ENCODE assay signal across 8 mouse cellular contexts in the genomic region with DNA sequence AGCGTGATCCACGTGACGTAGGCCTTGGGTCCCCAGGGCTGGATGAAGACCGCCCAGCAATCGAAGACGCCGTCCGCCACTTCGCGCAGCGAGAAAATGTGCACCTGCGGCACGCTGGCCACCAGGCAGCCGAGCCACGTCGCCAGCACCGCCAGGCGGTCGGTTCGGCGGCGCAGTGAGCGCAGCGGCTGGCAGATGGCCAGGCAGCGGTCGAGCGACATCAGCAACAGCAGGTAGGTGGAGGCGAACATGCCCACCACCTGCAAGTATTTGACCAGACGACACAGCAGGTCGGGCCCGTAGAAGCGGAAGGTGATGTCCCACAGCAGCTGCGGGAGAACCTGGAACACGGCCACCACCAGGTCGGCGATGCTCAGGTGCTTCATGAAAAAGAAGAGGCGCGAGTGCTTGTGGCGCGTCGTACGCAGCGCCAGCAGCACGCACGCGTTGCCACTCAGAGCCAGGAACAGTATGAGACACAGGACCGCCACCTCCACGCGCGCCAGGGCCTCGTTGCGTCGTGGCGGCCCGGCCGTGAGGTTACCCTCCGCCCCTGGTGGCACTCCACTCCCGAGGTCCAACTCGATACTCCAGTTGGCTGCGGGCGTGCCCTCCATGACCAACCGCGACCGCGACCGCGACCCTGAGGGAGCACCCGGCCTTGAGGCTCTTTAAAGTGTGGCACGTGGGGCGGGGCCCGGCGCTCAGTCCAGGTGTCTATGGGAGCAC. TPM values are rescaled to one million over a fixed set of nuclear protein-coding genes. Genes with fewer than 3 reads are reported as not detected.
DNase-seq lines count a peak whose midpoint lies in the region; ATAC-seq and TF ChIP-seq lines count a peak whose summit lies in the region.

No protein-coding gene starts in this region.

- H3K4me1 ChIP-seq in heart, adult 2 months (ENCODE audit: control insufficient read depth, insufficient read depth, low read length): 0 out of 2 replicates have a peak, but pooled peaks cover 1% of the 10 kb centered on the region
- peaks cover 12% of the 10 kb centered on the region for H3K4me1 ChIP-seq in forebrain, embryonic 11.5 days (replicated peaks; ENCODE audit: control insufficient read depth, insufficient read depth, low read length)
- H3K4me1 ChIP-seq in kidney, embryonic 14.5 days (ENCODE audit: control insufficient read depth, insufficient read depth, low read length): peaks cover 20% of the 10 kb centered on the region
- H3K4me1 ChIP-seq in midbrain, embryonic 15.5 days: peaks cover 21% of the 10 kb centered on the region

- no peak for TF ChIP-seq EP300 in heart, adult 2 months (IDR thresholded peaks at IDR 0.05; ENCODE audit: insufficient read depth, low read depth, low read length)

- 0 out of 2 replicates have a peak overlapping the region, but pooled peaks have one; percentile 4 for H3K9ac ChIP-seq in heart, adult 2 months (ENCODE audit: low read depth, low read length)
- 0 out of 2 replicates have a peak overlapping the region, but pooled peaks have one; percentile 12 for H3K9ac ChIP-seq in forebrain, embryonic 11.5 days (ENCODE audit: low read length)
- peak overlapping the region; percentile 50; the same call in 1 of the 2 replicates for H3K9ac ChIP-seq in kidney, embryonic 14.5 days (ENCODE audit: low read depth, low read length)
- H3K9ac ChIP-seq in midbrain, embryonic 15.5 days: peak overlapping the region; percentile 35

- peak overlapping the region; percentile 48 for H3K4me2 ChIP-seq in forebrain, embryonic 11.5 days (ENCODE audit: low read depth, low read length, severe bottlenecking)
- peak overlapping the region; percentile 78 for H3K4me2 ChIP-seq in kidney, embryonic 14.5 days (replicated peaks; ENCODE audit: low read depth, low read length)
- H3K4me2 ChIP-seq in midbrain, embryonic 15.5 days: peak overlapping the region; percentile 69

- no peaks in the 10 kb centered on the region for H3K36me3 ChIP-seq in heart, adult 2 months (ENCODE audit: control insufficient read depth, insufficient read depth, low read length)
- H3K36me3 ChIP-seq in forebrain, embryonic 11.5 days (ENCODE audit: control insufficient read depth, insufficient read depth, low read length): no peaks in the 10 kb centered on the region
- no peaks in the 10 kb centered on the region for H3K36me3 ChIP-seq in kidney, embryonic 14.5 days (ENCODE audit: control insufficient read depth, insufficient read depth, low read length)
- H3K36me3 ChIP-seq in midbrain, embryonic 15.5 days (replicated peaks): no peaks in the 10 kb centered on the region

- intact Hi-C loops in heart, adult 2 months (cut with DNase I): no loop called here
- intact Hi-C loops in heart, postnatal 36 days (cut with DNase I): no loop called here

- peak; percentile 28; the same call in 1 of the 2 replicates for ATAC-seq in forebrain, embryonic 11.5 days (replicated peaks; ENCODE audit: low FRiP score)
- ATAC-seq in kidney, embryonic 14.5 days (ENCODE audit: low FRiP score, low TSS enrichment): peak; percentile 5; the same call in 1 of the 2 replicates
- peak; percentile 55 for ATAC-seq in midbrain, embryonic 15.5 days (replicated peaks)

- TF ChIP-seq CTCF in heart, adult 2 months (IDR thresholded peaks at IDR 0.05): peak; percentile 24

- H3K79me2 ChIP-seq in heart, adult 2 months (replicated peaks; ENCODE audit: control insufficient read depth, insufficient read depth, low read length): no peaks in the 10 kb centered on the region

- no peak overlapping the region for H3K27ac ChIP-seq in heart, adult 2 months
- H3K27ac ChIP-seq in forebrain, embryonic 11.5 days (ENCODE audit: low read depth, low read length): no peak overlapping the region
- no peak overlapping the region for H3K27ac ChIP-seq in kidney, embryonic 14.5 days (ENCODE audit: low read depth, low read length)
- no peak overlapping the region for H3K27ac ChIP-seq in midbrain, embryonic 15.5 days

- DNase-seq in heart, adult 2 months: peak in 1 of 2 experiments; percentile 33
- no peak for DNase-seq in heart, postnatal 36 days
- peak; percentile 24 for DNase-seq in Muller cell, postnatal 12 days (ENCODE audit: inconsistent ontology term)
- DNase-seq in forebrain, embryonic 11.5 days (ENCODE audit: low spot score): peak; percentile 69
- DNase-seq in layer of hippocampus, postnatal 36 days: no peak
- no peak for DNase-seq in ovary, postnatal 14 days (ENCODE audit: low spot score)

- H3K4me3 ChIP-seq in heart, adult 2 months: peak overlapping the region; percentile 24; the same call in 1 of the 2 replicates
- H3K4me3 ChIP-seq in forebrain, embryonic 11.5 days (ENCODE audit: low read depth, low read length): peak overlapping the region; percentile 28
- H3K4me3 ChIP-seq in kidney, embryonic 14.5 days (ENCODE audit: low read length): peak overlapping the region; percentile 43
- peak overlapping the region; percentile 39 for H3K4me3 ChIP-seq in midbrain, embryonic 15.5 days

- H3K27me3 ChIP-seq in heart, adult 2 months (ENCODE audit: control insufficient read depth, insufficient read depth, low read length): peaks cover 10% of the 10 kb centered on the region
- H3K27me3 ChIP-seq in forebrain, embryonic 11.5 days (ENCODE audit: control insufficient read depth, insufficient read depth, low read length): peaks cover 34% of the 10 kb centered on the region
- peaks cover 34% of the 10 kb centered on the region for H3K27me3 ChIP-seq in kidney, embryonic 14.5 days (ENCODE audit: control insufficient read depth, insufficient read depth, low read length)
- H3K27me3 ChIP-seq in midbrain, embryonic 15.5 days (replicated peaks): peaks cover 45% of the 10 kb centered on the region

- no peaks in the 10 kb centered on the region for H3K9me3 ChIP-seq in forebrain, embryonic 11.5 days (ENCODE audit: control insufficient read depth, low read length)
- H3K9me3 ChIP-seq in kidney, embryonic 14.5 days (ENCODE audit: control insufficient read depth, low read length): no peaks in the 10 kb centered on the region
- H3K9me3 ChIP-seq in midbrain, embryonic 15.5 days: no peaks in the 10 kb centered on the region

- WGBS in heart, adult 2 months: 8% methylated on average over 72 of the region's 72 CpGs
- WGBS in forebrain, embryonic 11.5 days: 4% methylated on average over 72 of the region's 72 CpGs
- 5% methylated on average over 69 of the region's 72 CpGs for WGBS in kidney, embryonic 14.5 days
- WGBS in midbrain, embryonic 15.5 days: 5% methylated on average over 72 of the region's 72 CpGs

- no peak for TF ChIP-seq POLR2A in heart, adult 2 months (IDR thresholded peaks at IDR 0.05; ENCODE audit: insufficient read depth, low read depth, low read length)

RNA-seq across cellular contexts. Expression of gene Oxtr, which starts 0.4 kb away (rescaled TPM):
- total RNA-seq in heart, adult 2 months (2021): under 1 TPM; 0.18 to 0.21 TPM
- 0.10 and 0.18 TPM in 2 replicates for polyA plus RNA-seq in heart, adult 2 months (2012; rRNA removed)
- under 1 TPM; 0.22 to 0.30 TPM for total RNA-seq in heart, postnatal 36 days (2021)
- polyA plus RNA-seq in forebrain, embryonic 11.5 days (2014; fragmentation: Nextera tagmentation; extraction: Ambion mirVana): 0.12 and 0.13 TPM in 2 replicates
- 4.0 and 8.2 TPM in 2 replicates for polyA plus RNA-seq in kidney, embryonic 14.5 days (2014; fragmentation: Nextera tagmentation; extraction: Ambion mirVana)
- 1.6 and 1.9 TPM in 2 replicates for polyA plus RNA-seq in midbrain, embryonic 15.5 days (2015; fragmentation: Nextera tagmentation; extraction: Ambion mirVana)
- total RNA-seq in layer of hippocampus, postnatal 36 days (2021): 1 to 10 TPM; 7.2 to 8.7 TPM

RNA-seq across cellular contexts. Expression of gene Cav3, which starts 30.0 kb away (rescaled TPM):
- total RNA-seq in heart, adult 2 months (2021): 10 to 100 TPM; 70.8 to 82.8 TPM
- polyA plus RNA-seq in heart, adult 2 months (2012; rRNA removed): 144 and 172 TPM in 2 replicates
- 100 to 1,000 TPM in 1 of 2 experiments, 10 to 100 TPM in 1; 92.9 to 101 TPM for total RNA-seq in heart, postnatal 36 days (2021)
- 0.24 TPM in 1 of 2 replicates, not detected in the other for polyA plus RNA-seq in forebrain, embryonic 11.5 days (2014; fragmentation: Nextera tagmentation; extraction: Ambion mirVana)
- polyA plus RNA-seq in kidney, embryonic 14.5 days (2014; fragmentation: Nextera tagmentation; extraction: Ambion mirVana): 0.31 and 0.56 TPM in 2 replicates
- 0.29 TPM in 1 of 2 replicates, not detected in the other for polyA plus RNA-seq in midbrain, embryonic 15.5 days (2015; fragmentation: Nextera tagmentation; extraction: Ambion mirVana)
- under 1 TPM; 0.56 to 0.90 TPM for total RNA-seq in layer of hippocampus, postnatal 36 days (2021)

Comparison
In these comparisons a context has a peak if more than half of its experiments do, and no peak if none do; other contexts are left out.
1. DNase-seq: peak in Muller cell, postnatal 12 days (single experiment) and forebrain, embryonic 11.5 days (single experiment); none in heart, postnatal 36 days (0 of 2), layer of hippocampus, postnatal 36 days (0 of 2) and ovary, postnatal 14 days (single experiment).
2. ATAC-seq: peak in every context shown above with its lines; median percentile 55 in midbrain, embryonic 15.5 days; 28 in forebrain, embryonic 11.5 days; 5 in kidney, embryonic 14.5 days.
3. RNA of gene Cav3, which starts 30.0 kb away (polyA plus RNA-seq): 144 to 172 TPM in heart, adult 2 months; 0.31 to 0.56 TPM in kidney, embryonic 14.5 days, 0.24 TPM in forebrain, embryonic 11.5 days and 0.29 TPM in midbrain, embryonic 15.5 days; every median in the first group is over 10 times any median in the second.
4. Peak in every context shown above with its lines, with median percentiles within 50 percentile points of each other: H3K4me3 ChIP-seq, H3K9ac ChIP-seq and H3K4me2 ChIP-seq.